Mouse (Mus musculus) E14TG2a.4 (cell line): ENCODE data around the gene 1700109H08Rik.

Experiments used
- CTCF ChIP-seq: conservative IDR thresholded peaks from 2 replicates; pipeline ENCODE4 v1.5.1; 2014; ENCODE audit warnings: low read length
- NANOG ChIP-seq: IDR thresholded peaks from 2 replicates; pipeline ENCODE4 v1.6.1; 2014; ENCODE audit warnings: borderline replicate concordance, low read length, mixed read lengths

DNA sequence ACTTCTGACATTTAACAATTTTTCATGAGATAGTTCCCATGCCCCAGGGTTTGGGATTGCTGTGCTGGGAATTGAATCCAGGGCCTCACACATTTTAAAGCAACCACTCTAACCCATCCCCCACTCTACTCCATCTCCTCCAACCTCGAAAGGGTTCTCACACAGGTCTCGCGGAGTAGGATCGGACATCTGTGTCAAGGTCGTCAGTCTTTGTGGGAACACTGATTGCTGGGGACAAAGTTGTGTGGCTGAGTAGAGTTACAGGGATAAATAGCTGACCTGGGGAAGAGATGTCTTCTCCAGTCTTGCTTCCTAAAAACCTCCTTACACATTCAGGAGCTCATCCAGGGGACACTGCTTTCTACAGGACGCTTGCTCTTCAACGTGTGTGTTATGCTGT, 7.7 kb downstream of the 1700109H08Rik start:
- no peak for TF ChIP-seq CTCF
- TF ChIP-seq NANOG: no peak; the same call in 1 of the 2 replicates
